Mouse (Mus musculus) kidney, adult 11 months (tissue): ENCODE results near the gene Acox3.

Source experiments
- DNase-seq: peaks from one replicate; pipeline ENCODE4 v3.0.0; 2022

The Acox3 gene

DNA sequence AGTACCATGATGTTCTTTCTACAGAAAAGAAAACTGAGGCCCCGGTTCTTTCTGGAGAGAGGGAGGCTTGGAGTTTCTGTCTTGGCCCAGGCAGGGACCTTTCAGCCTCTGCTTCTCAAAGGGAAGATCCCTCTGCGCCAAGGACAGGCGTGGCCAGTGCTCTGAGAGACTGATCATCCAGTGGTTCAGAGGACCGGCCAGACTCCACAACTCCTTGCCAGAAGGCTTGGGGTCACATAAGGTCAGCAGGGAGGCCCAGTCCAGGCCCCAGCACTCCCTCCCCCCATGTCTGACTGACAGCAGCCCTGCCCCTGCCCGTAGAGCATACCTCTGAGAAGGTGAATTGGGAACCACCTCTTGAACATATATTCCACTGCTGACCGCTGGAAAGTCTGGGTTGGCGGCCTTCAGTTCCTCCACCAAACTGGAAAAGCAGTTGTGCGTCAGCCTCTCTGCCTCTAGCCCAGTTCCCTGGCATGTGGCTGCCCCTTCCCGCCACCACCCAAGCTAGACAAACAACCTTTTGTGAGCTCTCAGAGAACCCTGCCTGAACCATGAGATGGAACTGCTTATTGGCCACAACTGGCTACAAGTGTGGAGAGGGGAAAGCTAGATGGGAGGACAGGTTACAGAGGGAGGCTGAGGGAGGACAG lies 71.0 kb downstream of the Acox3 start:
- no peak for DNase-seq

DNA sequence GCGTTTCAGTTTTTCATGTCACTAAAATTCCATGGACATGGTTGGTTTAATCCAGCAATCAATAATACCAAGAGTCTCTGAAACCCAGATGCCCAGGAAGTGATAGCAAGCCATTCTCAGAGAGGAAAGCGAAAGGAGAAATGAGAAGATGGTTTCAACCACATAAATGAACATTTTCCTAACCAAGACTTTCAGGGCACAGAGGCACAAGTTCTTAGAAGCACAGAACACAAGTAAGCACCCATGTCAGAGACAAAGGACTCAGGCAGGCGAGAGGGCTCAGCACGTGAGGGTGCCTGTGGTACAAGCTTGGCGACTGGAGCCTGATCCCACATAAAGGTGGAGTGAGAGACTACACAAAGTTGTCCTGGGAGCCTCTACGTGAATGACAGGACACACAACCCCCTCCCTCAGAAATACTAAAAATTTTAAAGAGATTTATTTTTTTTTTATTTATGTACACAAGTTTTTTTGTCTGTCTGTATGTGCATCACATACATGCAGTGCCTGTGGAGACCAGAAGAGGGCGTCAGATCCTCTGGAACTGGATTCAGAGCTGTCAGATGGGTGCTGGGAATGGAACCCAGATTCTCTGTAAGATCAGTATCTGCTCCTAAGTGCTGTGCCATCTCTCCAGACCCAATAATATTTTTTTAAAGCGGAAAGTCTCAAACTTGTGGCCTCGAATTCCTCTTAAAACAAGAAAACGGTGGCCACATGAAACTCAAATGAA lies 73.1 kb downstream of the Acox3 start:
- DNase-seq, result no peak

DNA sequence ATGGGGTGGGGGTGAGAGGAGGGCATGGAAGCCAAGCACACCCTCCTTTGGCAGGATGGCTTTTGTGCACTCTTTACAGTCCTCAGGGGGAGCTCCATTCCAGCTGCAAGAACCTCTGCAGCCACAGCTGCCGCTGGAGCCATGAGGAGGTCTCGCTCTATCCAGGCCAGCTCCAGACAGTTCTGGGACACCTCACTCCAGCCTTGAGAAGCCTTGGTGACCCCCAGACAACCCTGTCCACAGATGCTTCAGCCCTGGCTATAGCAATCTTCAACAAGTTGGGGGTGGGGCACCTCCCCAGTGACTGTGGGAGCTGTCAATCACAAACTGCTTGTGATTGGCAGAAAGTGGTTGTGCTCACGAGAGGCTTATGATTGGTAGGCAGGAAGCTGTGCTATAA lies 76.7 kb downstream of the Acox3 start:
- DNase-seq, result no peak

GRCm38 (mm10) chr5:35661210-35661609 lies 78.4 kb downstream of the Acox3 start:
- no peak for DNase-seq

GRCm38 (mm10) chr5:35662021-35662545 lies 79.2 kb downstream of the Acox3 start:
- DNase-seq, result no peak
